ENCODE assay signal across 9 mouse cellular contexts in genomic region chr4:133804401-133805263, GRCm38 (mm10). TPM values are rescaled to one million over a fixed set of nuclear protein-coding genes. Genes with fewer than 3 reads are reported as not detected.
DNase-seq lines count a peak whose midpoint lies in the region; ATAC-seq lines count a peak whose summit lies in the region.
"Had no signal": no experiment of that assay in that cellular context is flagged by ENCODE, and none has a peak within 500 bp of the region (broad histone marks: within the 10 kb centered on the region; RNA-seq: fewer than 3 reads in every experiment).

No protein-coding gene starts in this region.

- no peaks in the 10 kb centered on the region for H3K36me3 ChIP-seq in megakaryocyte, embryonic 14.5 days (replicated peaks; ENCODE audit: low read length)

- no peaks in the 10 kb centered on the region for H3K9me3 ChIP-seq in megakaryocyte, embryonic 14.5 days

- H3K27me3 ChIP-seq in megakaryocyte, embryonic 14.5 days (replicated peaks): no peaks in the 10 kb centered on the region

- H3K4me1 ChIP-seq in megakaryocyte, embryonic 14.5 days: peaks cover 14% of the 10 kb centered on the region

- ATAC-seq in common myeloid progenitor, adult 5-6 weeks (replicated peaks; ENCODE audit: low read depth, poor library complexity, severe bottlenecking): peak; percentile 94

- peak; percentile 63 for DNase-seq in layer of hippocampus, adult 9-11 months
- DNase-seq in layer of hippocampus, postnatal 14 days (ENCODE audit: low spot score in 2 of 2): no peak
- DNase-seq in thymus, postnatal 0 days (ENCODE audit: low spot score): peak; percentile 44
- DNase-seq in cerebellum, adult 11-12 months: no peak
- DNase-seq in left cerebral cortex, adult 11 months (ENCODE audit: low spot score): no peak
- no peak for DNase-seq in kidney, postnatal 4 days
- DNase-seq: cerebellum, adult 2 months had no signal

- peak overlapping the region; percentile 81 for H3K4me3 ChIP-seq in megakaryocyte, embryonic 14.5 days (replicated peaks)

RNA-seq across cellular contexts. Expression of gene Arid1a, which starts 48.1 kb away (rescaled TPM):
- 10 to 100 TPM; 75.3 to 76.5 TPM for total RNA-seq in layer of hippocampus, postnatal 14 days (2021)
- total RNA-seq in common myeloid progenitor, adult 5-6 weeks (2017): 41.5 and 67.0 TPM in 2 replicates
- 29.1 and 51.7 TPM in 2 replicates for polyA plus RNA-seq in megakaryocyte, embryonic 14.5 days (2012; ENCODE audit: insufficient read depth, low replicate concordance)
- polyA plus RNA-seq in thymus, postnatal 0 days (2015; fragmentation: Nextera tagmentation; extraction: Ambion mirVana): 25.3 and 36.5 TPM in 2 replicates

Comparison
In these comparisons a context has a peak if more than half of its experiments do, and no peak if none do; other contexts are left out.
1. DNase-seq: peak in layer of hippocampus, adult 9-11 months (single experiment) and thymus, postnatal 0 days (single experiment); none in layer of hippocampus, postnatal 14 days (0 of 2), cerebellum, adult 11-12 months (single experiment), left cerebral cortex, adult 11 months (single experiment) and kidney, postnatal 4 days (0 of 2).